Mouse (Mus musculus) small intestine, adult 2 months (tissue): Measurements from ENCODE around the gene Kctd2.

Experiments used
- CTCF ChIP-seq: fragments of 200-500 bp; IDR thresholded peaks from 2 replicates; pipeline ENCODE4 v1.5.1; 2012; ENCODE audit warnings: low read depth, mild to moderate bottlenecking, control low read depth, inconsistent platforms, low read length, moderate library complexity, mixed read lengths; ENCODE audit not compliant: insufficient replicate concordance, insufficient read length; ENCODE audit errors: extremely low read depth
- POLR2A ChIP-seq: fragments of 200-500 bp; IDR thresholded peaks from 2 replicates; pipeline ENCODE4 v1.6.1; 2012; ENCODE audit warnings: low read depth, mild to moderate bottlenecking, control low read depth, inconsistent platforms, low read length, moderate library complexity

DNA sequence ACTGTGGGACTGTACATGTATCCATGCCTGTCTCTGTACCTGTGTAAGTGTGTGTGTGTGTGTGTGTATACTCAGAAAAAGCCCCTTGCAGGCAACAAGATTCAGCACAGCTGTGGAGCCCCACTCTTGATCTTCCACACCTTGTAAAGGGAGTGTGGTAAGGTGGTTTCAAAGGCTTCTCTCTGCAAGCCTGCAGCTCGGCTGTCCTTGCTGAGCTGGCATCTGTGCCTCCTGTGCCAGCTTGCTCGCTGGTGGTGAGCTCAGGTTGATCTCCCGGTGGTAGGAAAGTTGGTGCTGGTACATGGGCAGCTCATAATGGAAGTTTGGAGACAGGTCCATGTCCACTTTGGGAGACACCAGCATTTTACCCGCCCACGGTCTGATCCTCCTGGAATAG lies 41.9 kb downstream of the Kctd2 start:
- TF ChIP-seq CTCF (no peak), POLR2A (no peak)
